Mouse (Mus musculus) lung, embryonic 14.5 days (tissue): ENCODE results near the gene Hoxa9. TPM values are rescaled to one million over a fixed set of nuclear protein-coding genes. Genes with fewer than 3 reads are reported as not detected.

ENCODE experiments used
- ATAC-seq: fragments of 200-750 bp; cut with Nextera tagmentation; 2 replicates; pipeline ENCODE4 v1.8.0; 2017; ENCODE audit warnings: mild to moderate bottlenecking, moderate TSS enrichment, moderate library complexity; ENCODE audit not compliant: insufficient read depth
- DNase-seq: peaks from one replicate; pipeline ENCODE4 v3.0.0-alpha.2; 2015
- H3K27ac ChIP-seq: fragments of 300-500 bp; sonication (generic); 2 replicates; pipeline ENCODE4 v1.5.1; 2014; ENCODE audit warnings: low read depth, mild to moderate bottlenecking, moderate library complexity
- H3K27me3 ChIP-seq: fragments of 300-500 bp; sonication (generic); 2 replicates; pipeline ENCODE4 v1.6.1; 2014; ENCODE audit warnings: low read length, control low read depth; ENCODE audit not compliant: insufficient read depth
- H3K36me3 ChIP-seq: fragments of 300-500 bp; sonication (generic); 2 replicates; pipeline ENCODE4 v1.6.1; 2014; ENCODE audit warnings: control low read depth; ENCODE audit not compliant: insufficient read depth
- H3K4me1 ChIP-seq: fragments of 300-500 bp; sonication (generic); 2 replicates; pipeline ENCODE4 v1.6.1; 2014; ENCODE audit warnings: antibody characterized with exemption, control low read depth; ENCODE audit not compliant: insufficient read depth
- H3K4me2 ChIP-seq: fragments of 300-500 bp; sonication (generic); 2 replicates; pipeline ENCODE4 v1.6.1; 2014; ENCODE audit warnings: mild to moderate bottlenecking
- H3K4me3 ChIP-seq: fragments of 300-500 bp; sonication (generic); 2 replicates; pipeline ENCODE4 v1.5.1; 2014; ENCODE audit warnings: low read depth, low read length
- H3K9ac ChIP-seq: fragments of 300-500 bp; sonication (generic); 2 replicates; pipeline ENCODE4 v1.6.1; 2014
- H3K9me3 ChIP-seq: fragments of 300-500 bp; sonication (generic); 2 replicates; pipeline ENCODE4 v1.6.1; 2016; ENCODE audit warnings: low read depth, low read length, control low read depth
- CTCF ChIP-seq: IDR thresholded peaks from 2 replicates; pipeline ENCODE4 v1.5.1; 2016; ENCODE audit warnings: antibody characterized with exemption, low read depth
- WGBS: fragments of 180-500 bp; shearing (Covaris S2); extraction: QIAGEN DNeasy Blood & Tissue Kit; methylation state at CpG from one replicate; pipeline ENCODE4 v1.1.7; 2014; 5-methylcytosine and 5-hydroxymethylcytosine counted together
- polyA plus RNA-seq: library from polyadenylated mRNA; unstranded; fragments of >200 nt; fragmentation: Nextera tagmentation; extraction: Ambion mirVana; gene quantifications from 2 replicates; pipeline ENCODE4 v1.2.1, GENCODE M21; 2014

Gene Hoxa9
- 0.19 TPM in 1 of 2 replicates, not detected in the other for polyA plus RNA-seq

GRCm38 (mm10) chr6:52230516-52231165 lies at the start of gene Hoxa9:
Gene Hoxa9, minus strand, starts transcription at chr6:52231089.
- TF ChIP-seq CTCF = no peak
- H3K9ac ChIP-seq = no peak within 1 kb of the TSS
- no peaks in the 10 kb centered on the region for H3K9me3 ChIP-seq
- no peak for DNase-seq
- WGBS = 1% methylated on average over 27 of the region's 36 CpGs
- no peaks in the 10 kb centered on the region for H3K4me1 ChIP-seq
- no peaks in the 10 kb centered on the region for H3K36me3 ChIP-seq
- H3K4me3 ChIP-seq = peak within 1 kb of the TSS; percentile 10; the same call in 1 of the 2 replicates
- H3K4me2 ChIP-seq = peak within 1 kb of the TSS; percentile 5; the same call in 1 of the 2 replicates
- peaks cover 99% of the 10 kb centered on the region for H3K27me3 ChIP-seq
- no peak within 1 kb of the TSS for H3K27ac ChIP-seq
- ATAC-seq = no peak

GRCm38 (mm10) chr6:52276920-52277319 lies 46.0 kb upstream of the Hoxa9 start:
- Histone ChIP-seq H3K27ac (no peak overlapping the region), H3K9ac (no peak overlapping the region), H3K27me3 (peaks cover 66% of the 10 kb centered on the region), H3K36me3 (no peaks in the 10 kb centered on the region), H3K4me3 (no peak overlapping the region), H3K9me3 (no peaks in the 10 kb centered on the region), H3K4me1 (no peaks in the 10 kb centered on the region), H3K4me2 (no peak overlapping the region)
- WGBS = 9% methylated on average over 5 of the region's 5 CpGs
- DNase-seq (no peak), ATAC-seq (no peak)
- no peak for TF ChIP-seq CTCF

- H3K9me3 ChIP-seq = no peaks in the 10 kb centered on the region
- WGBS = 5% methylated on average over 6 of the region's 6 CpGs
- H3K27me3 ChIP-seq = peaks cover 71% of the 10 kb centered on the region
- no peak overlapping the region for H3K9ac ChIP-seq
- no peak overlapping the region for H3K4me3 ChIP-seq
- ATAC-seq (no peak), DNase-seq (no peak)
- no peak overlapping the region for H3K4me2 ChIP-seq
- TF ChIP-seq CTCF = no peak
- no peaks in the 10 kb centered on the region for H3K36me3 ChIP-seq
- no peaks in the 10 kb centered on the region for H3K4me1 ChIP-seq
- H3K27ac ChIP-seq = no peak overlapping the region
These were observed 45.5 kb upstream of the Hoxa9 start for GRCm38 (mm10) chr6:52276382-52276781.

- Histone ChIP-seq H3K9me3 (no peaks in the 10 kb centered on the region), H3K9ac (no peak overlapping the region), H3K4me2 (no peak overlapping the region), H3K4me3 (no peak overlapping the region), H3K36me3 (no peaks in the 10 kb centered on the region), H3K27me3 (peaks cover 78% of the 10 kb centered on the region), H3K4me1 (no peaks in the 10 kb centered on the region), H3K27ac (no peak overlapping the region)
- TF ChIP-seq CTCF = no peak
- WGBS = 11% methylated on average over 8 of the region's 8 CpGs
- no peak for DNase-seq
- no peak for ATAC-seq
These were observed 44.8 kb upstream of the Hoxa9 start for GRCm38 (mm10) chr6:52275563-52276280.

- Histone ChIP-seq H3K4me2 (no peak overlapping the region), H3K9ac (no peak overlapping the region), H3K9me3 (no peaks in the 10 kb centered on the region), H3K4me1 (no peaks in the 10 kb centered on the region), H3K27me3 (peaks cover 89% of the 10 kb centered on the region), H3K4me3 (no peak overlapping the region), H3K36me3 (no peaks in the 10 kb centered on the region), H3K27ac (no peak overlapping the region)
- ATAC-seq (no peak), DNase-seq (no peak)
- WGBS = 7% methylated on average over 11 of the region's 11 CpGs
- no peak for TF ChIP-seq CTCF
These were observed 43.7 kb upstream of the Hoxa9 start for GRCm38 (mm10) chr6:52274576-52274975.

GRCm38 (mm10) chr6:52273656-52274280 lies 42.9 kb upstream of the Hoxa9 start:
- no peak for DNase-seq

More at GRCm38 (mm10) chr6:52273656-52274280, 42.9 kb upstream of the Hoxa9 start:
- no peak overlapping the region for H3K9ac ChIP-seq
- 3% methylated on average over 22 of the region's 22 CpGs for whole genome bisulfite sequencing
- H3K27me3 ChIP-seq = peaks cover 94% of the 10 kb centered on the region
- no peaks in the 10 kb centered on the region for H3K4me1 ChIP-seq
- H3K4me2 ChIP-seq = no peak overlapping the region
- no peak overlapping the region for H3K4me3 ChIP-seq
- H3K36me3 ChIP-seq = no peaks in the 10 kb centered on the region
- no peak for ATAC-seq
- no peak overlapping the region for H3K27ac ChIP-seq
- no peaks in the 10 kb centered on the region for H3K9me3 ChIP-seq
- no peak for TF ChIP-seq CTCF
